Mouse (Mus musculus): ENCODE measurements at regions not wholly inside any gene's neighbourhood (a gene's known extent, or its start where the extent isn't known, plus 50 kb on each side); places are given as distances from the start of the nearest gene placed in this dataset.

- no peak for TF ChIP-seq CTCF (IDR thresholded peaks at IDR 0.05; ENCODE audit: borderline replicate concordance, control insufficient read depth, extremely low read depth, insufficient read depth, low read length, poor library complexity)
- no peak for TF ChIP-seq POLR2A (IDR thresholded peaks at IDR 0.05; ENCODE audit: control insufficient read depth, extremely low read depth, insufficient read depth, low read length, poor library complexity)
Observed at GRCm38 (mm10) chr17:81169118-81169517, 104.2 kb upstream of the Thumpd2 start.

All from thymus, adult 2 months (tissue).